Mouse (Mus musculus) testis, postnatal 10 days (tissue): ENCODE measurements around the gene Card19.

Experiments used
- DNase-seq: peaks from one replicate; pipeline ENCODE4 v3.0.0; 2021; ENCODE audit warnings: low spot score

Gene Card19

DNA sequence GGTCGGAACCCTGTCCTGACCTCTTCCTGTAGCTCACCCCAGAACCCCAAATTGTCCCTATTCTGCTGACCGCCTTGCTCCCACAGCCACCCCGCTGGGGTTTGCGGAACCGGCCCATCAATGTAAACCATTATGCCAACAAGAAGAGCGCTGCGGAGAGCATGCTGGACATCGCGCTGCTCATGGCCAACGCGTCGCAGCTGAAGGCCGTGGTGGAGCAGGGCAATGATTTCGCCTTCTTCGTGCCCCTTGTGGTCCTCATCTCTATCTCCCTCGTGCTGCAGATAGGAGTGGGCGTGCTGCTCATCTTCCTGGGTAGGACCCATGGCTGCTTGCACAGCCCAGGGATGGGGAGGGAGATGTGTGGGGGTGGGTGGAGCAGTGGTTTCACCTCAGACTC lies 22.2 kb downstream of the Card19 start:
- DNase-seq, result no peak

DNA sequence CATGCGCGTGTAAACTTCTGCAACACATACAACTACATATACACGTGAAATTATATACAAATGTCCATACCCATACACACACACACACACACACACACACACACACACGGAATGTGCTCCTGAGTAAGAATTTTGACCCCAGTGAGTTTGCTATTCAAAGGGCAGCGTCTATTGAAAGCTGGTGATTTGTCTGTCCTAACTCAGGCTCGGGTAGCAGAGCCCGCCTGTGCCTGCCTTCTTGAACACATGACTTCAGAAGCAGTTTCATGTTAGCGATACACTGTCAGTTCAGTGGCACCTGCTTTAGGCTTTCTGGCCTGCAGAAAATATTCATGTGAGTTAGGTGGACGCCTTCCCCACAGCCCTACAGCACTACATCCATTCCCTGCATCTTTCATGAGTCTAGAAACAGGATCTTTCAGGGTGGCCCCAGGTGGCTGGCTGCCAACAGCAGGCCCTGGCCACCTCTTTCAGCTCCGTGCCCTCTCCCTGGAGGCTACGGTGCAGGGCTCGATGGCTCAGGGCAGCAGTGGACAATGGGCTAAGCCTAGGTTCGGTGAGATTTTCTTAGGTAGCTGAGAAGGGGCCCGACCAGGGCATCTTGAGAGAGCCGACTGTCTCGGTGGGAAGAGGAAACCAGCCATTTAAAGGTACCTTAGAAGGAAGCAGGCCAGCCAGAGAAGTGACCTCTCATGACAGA lies 23.5 kb downstream of the Card19 start:
- no peak for DNase-seq

DNA sequence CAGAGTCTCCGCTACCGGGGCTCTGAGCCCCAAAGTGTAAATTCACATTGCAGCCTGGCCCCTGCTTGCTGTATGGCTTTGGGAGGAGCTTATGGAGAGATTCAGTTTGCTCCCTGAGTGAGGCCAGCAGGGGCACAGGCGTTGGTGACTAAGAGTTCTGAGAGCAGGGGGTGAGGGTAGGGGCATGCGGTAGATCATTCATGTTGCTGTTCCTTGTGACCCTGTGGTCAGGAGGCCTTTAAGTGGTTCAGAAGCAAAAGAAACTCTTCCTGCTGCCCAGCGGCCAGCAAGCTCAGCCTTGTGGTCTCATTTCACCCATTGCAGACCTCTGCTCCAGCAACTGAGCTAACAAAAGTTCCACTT lies 24.2 kb downstream of the Card19 start:
- DNase-seq, result no peak

DNA sequence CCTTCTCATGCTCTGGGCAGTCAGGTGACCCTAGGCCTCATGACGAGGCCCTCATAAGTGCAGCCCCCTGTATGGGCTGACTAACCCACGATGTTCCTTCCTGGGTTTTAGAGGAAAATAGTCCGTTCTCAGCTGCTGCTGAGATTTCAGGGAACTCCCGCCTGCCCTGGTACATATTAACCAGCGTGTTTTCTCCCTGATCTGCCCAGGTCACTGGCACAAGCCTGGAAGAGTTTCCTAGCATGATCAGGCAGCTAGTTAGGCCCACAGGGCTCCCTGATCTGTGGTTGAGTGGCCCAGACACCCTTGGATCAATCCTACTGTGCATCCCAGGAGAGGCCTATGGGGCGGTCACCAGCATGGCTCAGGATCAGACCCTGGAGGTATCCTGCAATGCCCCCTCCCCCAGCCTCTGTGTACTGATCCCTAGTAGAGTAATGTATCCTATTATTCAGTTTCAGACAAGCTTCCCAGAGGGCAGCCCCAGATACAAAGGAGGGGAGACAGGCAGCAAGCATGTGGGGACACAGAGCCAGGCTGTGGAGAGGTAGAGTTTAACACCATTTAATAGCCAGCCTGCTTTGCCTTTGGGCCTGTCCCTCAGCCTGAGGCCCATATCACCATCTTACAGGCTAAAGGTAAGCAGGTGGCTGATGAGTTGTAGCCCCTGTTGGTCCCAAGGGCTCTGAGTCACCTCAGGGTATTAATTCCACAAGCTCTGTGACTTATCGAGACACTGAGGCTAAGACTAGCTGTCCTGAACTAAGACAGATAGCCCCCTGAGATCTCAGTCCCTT lies 24.8 kb downstream of the Card19 start:
- DNase-seq, result no peak

DNA sequence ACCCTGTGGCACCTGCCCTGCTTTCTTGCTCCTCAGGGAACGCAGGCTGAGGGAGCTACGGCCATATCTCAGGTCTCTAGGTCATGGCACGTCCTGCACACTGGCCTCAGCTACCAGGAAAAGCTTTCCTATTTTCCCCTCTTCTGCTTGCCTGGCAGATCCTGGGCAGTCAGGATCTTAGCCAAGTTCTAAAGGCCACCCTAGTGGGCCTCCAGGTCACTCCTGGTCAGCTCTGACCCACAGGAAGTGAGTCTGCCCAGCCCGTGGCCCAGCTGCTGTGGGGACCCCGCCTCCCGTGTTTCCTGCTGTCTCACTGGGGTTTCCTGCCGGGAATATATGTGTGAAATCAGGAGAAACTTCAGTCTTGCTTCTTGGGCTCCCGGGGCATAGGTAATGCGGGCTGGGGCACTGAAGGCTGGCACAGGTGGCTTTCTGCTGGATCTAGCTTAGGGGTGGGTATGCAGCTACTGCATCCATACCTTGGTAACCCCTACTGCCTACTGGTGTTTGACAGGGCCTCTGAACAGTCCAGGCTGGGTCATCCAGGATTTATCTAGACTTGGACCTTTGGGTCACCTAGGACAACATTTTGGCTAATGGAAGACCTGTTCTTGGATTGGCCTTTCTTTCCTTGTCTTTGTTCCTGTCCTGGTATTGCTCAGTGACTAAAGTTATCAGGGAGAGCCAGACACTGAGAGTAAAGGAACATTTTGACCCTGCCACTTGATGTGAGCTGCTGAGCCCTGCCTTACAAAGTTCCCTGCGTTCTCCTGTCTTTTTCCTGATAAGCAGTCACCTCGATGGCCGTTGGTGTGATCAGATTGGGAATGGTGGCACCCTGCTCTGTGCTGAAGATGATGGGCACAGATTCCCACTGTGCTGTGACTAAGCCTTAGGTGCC lies 25.6 kb downstream of the Card19 start:
- no peak for DNase-seq

DNA sequence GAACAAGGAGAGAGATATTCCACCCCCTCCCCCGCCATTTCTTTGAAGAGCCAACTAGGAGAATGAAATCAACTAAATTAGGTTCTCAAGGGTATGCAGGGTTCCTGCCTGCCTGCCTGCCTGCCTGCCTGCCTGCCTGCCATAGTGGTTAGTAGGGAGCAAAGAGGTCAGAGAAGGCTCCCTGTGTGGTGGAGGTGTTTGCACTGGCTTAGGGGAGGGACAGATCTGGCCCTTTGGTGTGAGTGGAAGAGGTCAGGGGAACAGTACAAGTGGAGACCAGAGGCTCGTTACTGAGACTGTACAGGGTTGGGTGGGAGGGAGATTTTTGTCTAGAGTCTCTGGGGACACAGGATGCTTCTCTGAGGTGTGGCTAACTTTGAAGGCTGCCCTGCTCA lies 26.9 kb downstream of the Card19 start:
- DNase-seq, result no peak

DNA sequence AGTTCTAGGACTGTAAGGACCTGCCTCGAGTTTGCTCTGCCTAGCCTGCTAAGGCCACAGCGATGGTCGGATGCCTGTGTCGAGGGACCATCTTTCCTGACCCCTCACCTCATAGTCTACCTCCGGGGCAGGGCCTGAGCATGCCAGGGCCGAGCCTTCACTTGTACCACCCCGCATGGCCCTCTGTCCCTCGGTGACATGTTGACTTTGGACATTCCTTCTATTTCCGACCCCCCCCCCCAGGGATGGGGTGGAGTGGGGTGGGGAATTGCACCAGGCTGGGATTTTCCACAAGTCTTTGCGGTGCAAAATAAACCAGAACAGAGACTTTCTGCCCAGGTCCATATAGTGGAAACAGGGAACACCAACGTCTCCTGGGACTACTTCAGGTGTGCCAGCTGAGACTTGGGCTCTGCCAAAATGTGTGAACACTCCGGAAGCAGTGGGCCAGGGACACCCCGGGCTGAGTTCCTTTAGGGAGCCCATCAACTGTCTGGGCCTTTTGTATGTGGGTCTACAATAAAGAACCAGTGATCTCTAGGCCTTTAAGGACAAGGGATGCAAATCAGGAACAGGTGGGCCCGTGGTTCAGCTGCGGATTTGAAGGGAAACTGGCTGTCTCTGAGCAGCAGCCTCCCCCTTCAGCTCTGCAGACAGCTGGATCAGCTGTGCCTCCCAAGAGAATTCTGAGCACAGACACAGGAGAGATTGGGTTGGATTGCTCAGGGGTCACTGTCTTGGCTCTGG lies 27.4 kb downstream of the Card19 start:
- DNase-seq, result no peak

DNA sequence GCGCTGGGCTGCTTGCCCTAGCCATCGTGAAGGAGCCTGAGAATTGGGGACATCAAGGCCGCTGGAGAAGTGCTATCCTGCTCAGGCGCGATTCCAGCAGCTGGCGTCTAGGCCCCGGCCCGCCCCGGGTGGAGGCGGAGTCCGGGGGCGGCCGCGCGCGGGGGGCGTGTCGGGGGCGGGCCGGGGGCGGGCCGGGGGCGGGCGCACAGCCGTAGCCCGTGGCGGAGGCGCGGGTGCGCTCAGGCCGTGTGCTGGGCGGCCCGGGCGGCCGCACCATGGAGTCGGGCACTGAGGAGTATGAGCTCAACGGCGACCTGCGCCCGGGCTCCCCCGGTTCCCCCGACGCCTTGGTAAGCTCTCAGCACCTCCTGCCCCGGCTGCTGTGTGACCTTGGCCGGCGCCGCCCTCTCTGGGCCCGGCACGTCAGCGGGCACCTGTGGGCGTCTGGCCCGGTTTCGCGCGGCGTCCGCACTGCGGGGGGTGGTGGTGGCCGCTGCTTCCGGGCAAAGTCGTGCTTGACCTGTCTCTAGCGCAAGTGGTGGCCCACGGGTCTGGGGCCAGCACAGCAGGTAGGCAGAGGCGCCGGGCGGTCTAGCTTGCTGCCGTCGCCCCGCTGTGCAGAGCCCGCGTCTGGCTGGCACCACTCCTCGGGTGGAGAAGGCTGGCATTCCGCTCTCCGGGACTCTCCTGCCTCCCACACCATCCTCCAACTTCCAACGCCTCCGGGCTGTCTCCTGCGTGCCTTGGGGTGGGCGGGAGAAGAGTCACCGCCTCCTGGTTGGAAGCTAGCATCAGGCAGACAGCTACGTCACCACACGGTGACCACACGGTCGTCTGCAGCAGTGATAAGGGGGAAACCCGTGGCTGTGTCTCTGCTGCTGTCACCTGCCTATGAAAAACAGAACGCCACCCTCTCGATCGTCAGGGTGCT lies 28.3 kb downstream of the Card19 start, which contains the start of gene Ninj1:
TSS of gene Ninj1 (plus strand) at position 198 of the 931 bp plus-strand sequence.
- peak; percentile 91 for DNase-seq

DNA sequence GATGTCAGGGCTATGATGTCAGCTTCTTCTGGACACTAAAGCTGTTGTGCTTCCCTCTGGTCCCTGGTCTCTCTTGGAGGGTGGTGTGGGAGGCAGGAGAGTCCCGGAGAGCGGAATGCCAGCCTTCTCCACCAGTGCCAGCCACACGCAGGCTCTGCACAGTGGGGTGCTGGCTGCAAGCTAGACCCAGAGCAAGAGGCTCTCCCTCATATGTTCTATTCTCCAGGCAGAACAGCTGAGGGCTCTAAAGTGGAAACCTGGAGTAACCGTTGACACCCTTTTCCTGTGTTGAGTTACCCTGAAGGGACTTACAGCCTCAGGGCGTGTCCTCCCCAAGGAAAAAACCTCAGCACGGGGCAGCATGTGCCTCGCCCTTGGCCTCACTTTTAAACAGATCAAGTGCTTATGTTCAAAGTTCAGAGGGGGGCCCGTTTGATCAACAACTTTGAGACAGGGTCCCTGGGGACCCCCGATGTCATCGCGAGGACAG lies 29.0 kb downstream of the Card19 start:
- no peak for DNase-seq

DNA sequence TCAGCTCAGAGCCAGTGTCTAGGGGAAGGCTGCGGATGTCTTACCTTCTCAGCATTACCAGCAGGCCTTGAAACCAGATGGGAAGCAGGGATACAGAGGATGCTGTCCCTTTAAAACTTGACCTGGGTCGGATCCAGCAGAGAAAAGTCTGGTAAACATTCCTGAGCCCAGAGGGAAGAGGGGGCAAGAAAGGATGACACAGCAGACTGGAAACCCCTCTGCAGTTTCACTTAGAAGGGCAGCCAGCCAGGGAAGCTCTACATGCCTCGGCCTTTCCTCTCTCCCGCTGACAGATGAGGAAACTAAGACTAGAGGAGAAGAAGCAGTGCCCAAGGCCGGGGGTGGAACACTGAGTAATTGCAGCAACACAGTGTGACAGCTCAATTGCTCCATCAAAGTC lies 32.2 kb downstream of the Card19 start:
- no peak for DNase-seq

DNA sequence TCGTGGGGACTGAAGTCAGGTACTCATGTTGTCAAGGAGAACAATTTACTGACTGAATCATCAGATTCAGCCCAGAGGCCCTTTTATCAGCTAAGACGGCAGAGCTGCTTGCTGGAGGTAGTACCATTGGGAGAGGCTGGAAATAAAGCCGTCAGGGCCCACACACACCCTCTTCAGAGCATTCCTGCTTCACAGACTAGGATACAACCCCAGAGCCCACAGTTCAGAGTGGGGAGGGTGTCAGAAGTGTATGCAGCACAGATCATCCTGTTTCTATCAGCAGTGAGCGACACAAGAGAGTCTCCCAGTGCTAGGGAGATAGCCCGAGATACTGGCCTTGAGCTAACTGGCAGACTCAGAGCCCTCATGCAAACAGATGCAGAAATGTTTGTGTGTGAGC lies 32.7 kb downstream of the Card19 start:
- DNase-seq, result no peak

DNA sequence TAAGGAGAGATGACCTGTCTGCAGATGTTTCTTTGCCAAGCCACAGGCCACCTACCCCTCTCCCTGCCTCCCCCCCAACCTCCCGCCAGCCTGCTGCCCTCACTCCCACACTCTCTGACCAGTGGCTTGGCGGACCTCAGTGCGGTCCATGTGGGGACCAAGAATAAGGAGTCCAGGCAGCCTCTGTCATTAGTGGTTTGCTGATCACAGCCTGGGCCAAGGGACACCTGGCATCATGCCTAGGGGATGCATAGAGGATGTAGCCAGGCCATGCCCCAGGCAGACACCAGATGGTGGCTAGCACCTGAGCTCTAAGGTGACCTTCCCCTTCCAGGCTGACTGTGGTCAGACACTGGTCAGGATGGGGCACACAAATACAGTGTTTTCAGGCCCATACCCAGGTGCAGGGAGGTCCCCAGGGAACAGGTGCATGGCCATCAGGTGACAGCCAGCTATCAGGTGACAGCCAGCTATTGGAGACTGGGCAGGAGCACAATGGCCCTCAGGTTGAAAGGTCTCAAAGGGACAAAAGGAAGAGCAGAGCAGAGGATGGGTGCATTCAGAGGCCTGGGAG lies 34.3 kb downstream of the Card19 start:
- no peak for DNase-seq

DNA sequence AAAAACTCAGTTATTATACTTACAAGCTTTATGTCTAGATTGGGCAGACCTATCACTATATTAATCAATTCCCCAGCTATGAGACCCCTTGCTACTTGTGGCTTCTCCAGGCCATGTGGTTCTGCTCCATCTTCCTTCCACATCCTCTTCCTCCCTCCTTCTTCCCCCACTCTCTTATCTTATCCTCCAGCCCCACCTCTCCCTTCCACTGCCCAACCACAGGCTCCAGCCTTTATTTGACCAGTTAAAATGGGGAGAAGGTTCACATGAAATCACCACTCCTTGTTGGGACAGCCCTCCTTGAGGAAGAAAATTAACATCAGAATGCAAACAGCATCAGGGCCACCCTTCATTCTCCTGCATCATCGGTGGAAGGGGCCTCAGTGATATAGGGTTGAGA lies 35.1 kb downstream of the Card19 start:
- no peak for DNase-seq

DNA sequence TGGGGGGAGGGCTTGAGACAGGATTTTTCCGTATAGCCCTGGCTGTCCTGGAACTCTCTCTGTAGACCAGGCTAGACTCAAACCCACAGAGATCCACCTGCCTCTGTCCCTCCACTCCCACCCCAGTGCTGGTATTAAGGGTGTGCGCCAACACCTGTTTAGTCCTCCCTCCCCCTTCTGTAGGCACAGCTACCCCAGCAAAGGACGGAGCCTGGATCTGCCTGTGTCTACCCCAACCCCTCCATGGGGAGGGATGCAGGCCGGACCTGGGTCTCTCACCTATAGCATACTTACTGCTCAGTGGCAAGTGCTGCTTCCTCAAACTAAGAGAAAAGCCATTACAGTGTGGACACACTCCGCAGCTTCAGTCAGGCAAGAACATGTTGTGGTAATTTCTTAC lies 35.6 kb downstream of the Card19 start:
- no peak for DNase-seq

DNA sequence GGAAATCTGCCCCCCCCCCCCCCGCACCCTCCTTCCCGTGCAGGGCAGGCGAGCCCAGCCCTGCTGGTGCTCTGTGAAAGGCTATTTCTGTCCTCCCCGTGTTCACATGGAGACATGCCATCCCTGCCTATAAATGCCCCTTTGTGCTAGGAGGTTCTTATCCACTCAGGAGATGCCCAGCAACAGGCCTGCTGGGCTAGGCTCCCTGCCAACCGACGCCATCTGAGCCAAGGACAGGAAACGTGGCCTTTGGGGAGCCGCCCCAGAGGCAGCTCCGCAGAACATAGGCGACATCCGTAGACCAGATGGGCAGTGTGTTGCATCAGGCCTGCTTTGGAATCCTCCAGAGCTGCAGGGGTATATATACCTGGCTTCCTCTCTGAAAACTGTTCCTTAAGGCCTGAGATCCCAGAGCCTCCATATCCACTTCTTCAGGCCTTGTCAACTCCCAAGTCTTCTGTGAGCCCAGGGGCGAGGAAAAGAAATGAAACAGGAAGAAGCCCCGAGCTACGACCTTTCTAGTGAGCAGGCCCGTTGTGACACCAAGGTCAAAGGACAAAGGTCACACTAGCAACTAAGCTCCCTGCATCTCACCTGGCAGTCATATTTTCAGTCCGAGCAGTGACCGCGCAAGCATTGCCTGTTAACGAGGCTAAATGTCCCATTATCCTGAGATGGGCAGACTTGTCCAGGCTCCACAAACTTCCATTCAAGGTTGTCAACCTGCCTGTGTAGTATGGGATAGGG lies 36.8 kb downstream of the Card19 start:
- peak; percentile 85 for DNase-seq

DNA sequence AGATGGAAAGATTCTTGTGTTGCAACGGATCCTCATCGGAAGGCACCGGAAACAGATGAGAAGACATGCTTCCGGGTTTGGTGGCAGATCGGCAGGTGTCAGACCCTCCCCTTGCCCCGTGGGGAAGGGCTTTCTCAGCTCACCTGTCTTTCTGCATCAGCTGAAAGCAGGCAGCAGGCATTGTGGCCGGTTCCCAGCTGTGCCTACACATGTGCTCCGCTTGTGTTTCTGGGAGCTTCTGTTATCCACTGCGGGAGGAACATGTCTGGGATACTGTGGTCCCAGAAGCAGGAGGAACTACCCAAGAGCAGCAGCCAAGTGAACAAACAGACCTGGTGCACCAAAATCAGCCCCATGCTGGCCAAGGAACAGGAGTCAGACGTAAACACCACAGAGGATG lies 40.3 kb downstream of the Card19 start:
- DNase-seq, result no peak

DNA sequence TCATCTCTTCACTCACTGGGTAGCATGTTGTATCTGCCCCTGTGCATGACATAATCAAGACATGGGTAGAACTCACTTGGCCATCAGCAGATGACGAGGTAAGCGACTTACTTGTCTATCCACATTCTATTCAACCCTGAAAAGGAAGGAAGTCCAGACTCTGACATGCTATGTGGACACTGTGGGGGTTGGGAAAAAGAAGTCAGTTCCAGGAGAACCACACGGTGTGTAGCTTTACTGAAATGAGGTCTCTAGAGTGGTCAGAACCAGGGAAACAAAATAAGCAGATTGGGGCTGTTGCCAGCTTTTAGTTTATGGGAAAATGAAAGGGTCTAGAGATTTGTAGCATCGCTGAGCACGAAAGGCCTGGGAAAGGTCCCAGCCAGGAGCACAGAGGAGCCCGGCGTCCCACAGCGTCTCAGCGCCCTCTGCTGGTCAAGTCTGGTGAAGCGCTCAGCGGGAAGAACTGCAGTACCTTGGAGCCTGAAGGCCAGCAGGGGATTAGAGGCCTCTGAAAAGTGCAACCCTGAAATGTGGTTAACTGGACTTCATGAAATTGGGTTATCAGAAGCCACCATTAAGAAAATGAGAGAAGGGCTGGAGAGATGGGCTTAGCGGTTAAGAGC lies 42.8 kb downstream of the Card19 start:
- DNase-seq, result peak; percentile 97

DNA sequence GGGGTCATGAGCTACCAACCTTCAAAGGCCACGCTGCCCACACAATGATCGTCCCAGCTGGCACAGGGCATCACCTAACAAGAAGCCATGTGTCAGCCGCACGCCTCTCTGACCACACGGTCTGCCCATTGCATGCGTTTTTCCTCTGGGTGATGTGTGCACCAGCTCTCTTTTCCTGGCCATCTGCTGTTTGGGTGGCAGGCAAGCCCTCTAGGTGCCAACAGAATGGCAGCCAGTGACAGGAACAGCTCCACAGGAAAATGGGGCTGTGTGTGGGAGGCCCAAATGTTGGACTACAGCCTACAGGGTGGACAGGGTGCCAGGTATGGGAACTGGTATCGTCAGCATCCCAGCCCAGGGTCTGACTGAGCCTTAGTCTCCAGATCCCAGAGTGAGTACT lies 43.5 kb downstream of the Card19 start:
- DNase-seq, result no peak

DNA sequence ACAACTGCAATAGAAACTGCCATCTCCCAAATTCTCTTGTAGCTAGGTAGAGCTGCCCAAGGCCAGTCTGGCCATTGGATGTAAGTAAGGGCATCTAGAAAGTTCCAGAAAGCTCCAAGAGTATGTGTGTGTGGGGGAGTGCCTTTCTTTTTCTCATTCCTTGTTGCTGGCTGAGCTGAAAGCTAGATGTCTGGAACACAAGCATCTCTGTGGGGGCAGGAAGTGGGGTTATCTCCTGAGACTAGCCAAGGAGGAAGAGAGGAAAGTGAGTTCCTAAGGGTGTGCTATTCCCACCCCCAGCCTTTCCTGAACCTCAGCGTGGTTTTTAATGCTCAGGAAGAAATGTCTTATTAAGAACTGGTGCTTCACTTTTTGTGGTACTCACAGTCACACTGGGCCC lies 44.1 kb downstream of the Card19 start:
- no peak for DNase-seq
